Mouse (Mus musculus) heart, adult 2 months (tissue): ENCODE results near the gene Srp54a. TPM values are rescaled to one million over a fixed set of nuclear protein-coding genes. Genes with fewer than 3 reads are reported as not detected.
"Not testable (repeated sequence)": the region's sequence is repeated elsewhere in the genome, so short reads cannot be mapped to it uniquely, and the experiment has no call there.

Experiments
- DNase-seq, 2 experiments: peaks; one replicate each; pipeline ENCODE4 v3.0.0; 2021
- H3K27ac ChIP-seq: fragments of 200-600 bp; 2 replicates; pipeline ENCODE4 v1.8.1; 2022
- H3K27me3 ChIP-seq: fragments of 200-500 bp; 2 replicates; pipeline ENCODE4 v1.6.1; 2012; ENCODE audit warnings: mild to moderate bottlenecking, low read length, inconsistent platforms, mixed read lengths; ENCODE audit not compliant: control insufficient read depth, insufficient read depth
- H3K36me3 ChIP-seq: fragments of 200-500 bp; 2 replicates; pipeline ENCODE4 v1.6.1; 2012; ENCODE audit warnings: low read length, inconsistent platforms; ENCODE audit not compliant: control insufficient read depth, insufficient read depth
- H3K4me1 ChIP-seq: fragments of 200-500 bp; 2 replicates; pipeline ENCODE4 v1.6.1; 2011; ENCODE audit warnings: low read length; ENCODE audit not compliant: control insufficient read depth, insufficient read depth
- H3K4me3 ChIP-seq: fragments of 200-600 bp; 2 replicates; pipeline ENCODE4 v1.8.1; 2022
- H3K79me2 ChIP-seq: fragments of 200-500 bp; replicated peaks from 2 replicates; pipeline ENCODE4 v1.6.1; 2012; ENCODE audit warnings: mild to moderate bottlenecking, inconsistent platforms, low read length, moderate library complexity, mixed read lengths; ENCODE audit not compliant: control insufficient read depth, insufficient read depth
- H3K9ac ChIP-seq: fragments of 200-500 bp; 2 replicates; pipeline ENCODE4 v1.6.1; 2012; ENCODE audit warnings: low read depth, mild to moderate bottlenecking, control low read depth, inconsistent platforms, low read length, mixed read lengths
- WGBS: fragments of 180-500 bp; shearing (Covaris S2); methylation state at CpG from one replicate; pipeline ENCODE4 v1.1.7; 2018; 5-methylcytosine and 5-hydroxymethylcytosine counted together
- intact Hi-C: fragments of 180-260 bp; cut with DNase I; formaldehyde crosslinking; loops from one replicate; pipeline ENCODE4 v1.15.1; 2025
- polyA plus RNA-seq: library from polyadenylated mRNA; depleted of rRNA; stranded (reverse); fragments of >200 nt; gene quantifications from 2 replicates; pipeline ENCODE4 v1.2.3, GENCODE M21; 2012; rRNA removed
- total RNA-seq, 2 experiments: library from RNA; stranded (reverse); gene quantifications; 2 replicates each; pipeline ENCODE4 v1.2.3; 2021

Srp54a gene
- total and polyA plus RNA-seq, 3 experiments = 14.7 to 99.9 (median 89.7) TPM

- no CpG with 5 or more reads among the region's 40 CpGs for WGBS
- H3K4me3 ChIP-seq, H3K79me2 ChIP-seq, H3K27me3 ChIP-seq, H3K36me3 ChIP-seq, intact Hi-C loops, DNase-seq, H3K9ac ChIP-seq, H3K4me1 ChIP-seq, H3K27ac ChIP-seq: not testable (repeated sequence)
Observed at GRCm38 (mm10) chr12:55124242-55124641, 44.2 kb downstream of the Srp54a start, which contains the start of gene Fam177a. TSS of gene Fam177a (plus strand) at chr12:55124469.

- not testable (repeated sequence) for H3K4me3 ChIP-seq
- WGBS = no CpG with 5 or more reads among the region's 18 CpGs
Observed at GRCm38 (mm10) chr12:55124731-55125130, 44.7 kb downstream of the Srp54a start.

GRCm38 (mm10) chr12:55135540-55135939, 55.5 kb downstream of the Srp54a start:
- H3K79me2 ChIP-seq, H3K4me1 ChIP-seq, intact Hi-C loops, H3K27me3 ChIP-seq, DNase-seq, H3K27ac ChIP-seq, H3K4me3 ChIP-seq, H3K9ac ChIP-seq, H3K36me3 ChIP-seq: not testable (repeated sequence)
- WGBS = no CpG with 5 or more reads among the region's 6 CpGs

More at GRCm38 (mm10) chr12:55124731-55125130, 44.7 kb downstream of the Srp54a start:
- H3K9ac ChIP-seq, H3K27ac ChIP-seq, H3K4me1 ChIP-seq, H3K79me2 ChIP-seq, DNase-seq, H3K27me3 ChIP-seq, intact Hi-C loops, H3K36me3 ChIP-seq: not testable (repeated sequence)

- H3K4me1 ChIP-seq, H3K27ac ChIP-seq, H3K36me3 ChIP-seq, H3K79me2 ChIP-seq, H3K27me3 ChIP-seq, intact Hi-C loops, DNase-seq, H3K9ac ChIP-seq, H3K4me3 ChIP-seq: not testable (repeated sequence)
- WGBS = no CpG with 5 or more reads among the region's 6 CpGs
Observed at GRCm38 (mm10) chr12:55137859-55138258, 57.8 kb downstream of the Srp54a start.

GRCm38 (mm10) chr12:55154559-55155448, 74.7 kb downstream of the Srp54a start, which contains the start of gene Srp54b:
TSS of gene Srp54b (plus strand) at chr12:55155104.
- H3K36me3 ChIP-seq, H3K9ac ChIP-seq, H3K79me2 ChIP-seq, DNase-seq, intact Hi-C loops, H3K27ac ChIP-seq, H3K27me3 ChIP-seq, H3K4me1 ChIP-seq: not testable (repeated sequence)
- WGBS = no CpG with 5 or more reads among the region's 57 CpGs
- H3K4me3 ChIP-seq = peak within 1 kb of the TSS; percentile 36; the same call in 1 of the 2 replicates

- H3K79me2 ChIP-seq, DNase-seq, H3K4me1 ChIP-seq, intact Hi-C loops, H3K36me3 ChIP-seq, H3K27me3 ChIP-seq, H3K9ac ChIP-seq, H3K27ac ChIP-seq: not testable (repeated sequence)
- peak overlapping the region; percentile 36; the same call in 1 of the 2 replicates for H3K4me3 ChIP-seq
- 0% methylated on average over 12 of the region's 24 CpGs for WGBS
Observed at GRCm38 (mm10) chr12:55155449-55155783, 75.4 kb downstream of the Srp54a start.

Other genes starting within 250 kb of the Srp54a start
- 100 to 1,000 TPM; 333 to 392 TPM for gene Cfl2, start 217.4 kb upstream of the Srp54a start, total RNA-seq
- 156 and 340 TPM in 2 replicates for gene Cfl2, start 217.4 kb upstream of the Srp54a start, polyA plus RNA-seq
- not detected for gene Gm20403, start 93.7 kb upstream of the Srp54a start, total RNA-seq
- gene Gm20403, start 93.7 kb upstream of the Srp54a start, polyA plus RNA-seq = not detected in 2 replicates
- gene Baz1a, start 65.9 kb upstream of the Srp54a start, total RNA-seq = 1 to 10 TPM; 7.0 to 7.8 TPM
- gene Baz1a, start 65.9 kb upstream of the Srp54a start, polyA plus RNA-seq = 1.4 and 3.9 TPM in 2 replicates
- 1 to 10 TPM; 7.7 to 9.3 TPM for gene 2700097O09Rik, start 152 bp upstream of the Srp54a start, total RNA-seq
- gene 2700097O09Rik, start 152 bp upstream of the Srp54a start, polyA plus RNA-seq = 8.0 and 16.1 TPM in 2 replicates
- 10 to 100 TPM in 1 of 2 experiments, 1 to 10 TPM in 1; 8.0 to 13.6 TPM for gene Fam177a, start 44.2 kb downstream of the Srp54a start, total RNA-seq
- gene Fam177a, start 44.2 kb downstream of the Srp54a start, polyA plus RNA-seq = 6.2 and 7.3 TPM in 2 replicates
- 10 to 100 TPM; 37.8 to 39.3 TPM for gene Srp54b, start 74.8 kb downstream of the Srp54a start, total RNA-seq
- gene Srp54b, start 74.8 kb downstream of the Srp54a start, polyA plus RNA-seq = 11.3 and 25.9 TPM in 2 replicates
- gene 1700047I17Rik2, start 119.3 kb downstream of the Srp54a start, total RNA-seq = 1 to 10 TPM; 1.2 to 5.4 TPM
- gene 1700047I17Rik2, start 119.3 kb downstream of the Srp54a start, polyA plus RNA-seq = 1.7 TPM in 1 of 2 replicates, not detected in the other
- 10 to 100 TPM; 28.8 to 31.7 TPM for gene Srp54c, start 149.9 kb downstream of the Srp54a start, total RNA-seq
- 12.1 and 23.9 TPM in 2 replicates for gene Srp54c, start 149.9 kb downstream of the Srp54a start, polyA plus RNA-seq
- 10 to 100 TPM in 1 of 2 experiments, 1 to 10 TPM in 1; 9.8 to 11.4 TPM for gene 1110008L16Rik, start 219.3 kb downstream of the Srp54a start, total RNA-seq
- 4.0 and 8.5 TPM in 2 replicates for gene 1110008L16Rik, start 219.3 kb downstream of the Srp54a start, polyA plus RNA-seq
- 10 to 100 TPM in 1 of 2 experiments, 1 to 10 TPM in 1; 8.0 to 11.8 TPM for gene Ppp2r3c, start 222.7 kb downstream of the Srp54a start, total RNA-seq
- gene Ppp2r3c, start 222.7 kb downstream of the Srp54a start, polyA plus RNA-seq = 2.5 and 4.4 TPM in 2 replicates